Mouse (Mus musculus) liver, embryonic 14.5 days (tissue): ENCODE measurements around the gene Helz2.
"Not testable (repeated sequence)": the region's sequence is repeated elsewhere in the genome, so short reads cannot be mapped to it uniquely, and the experiment has no call there.

Experiments used
- CTCF ChIP-seq: IDR thresholded peaks from 2 replicates; pipeline ENCODE4 v1.5.1; 2016; ENCODE audit warnings: antibody characterized with exemption, low read depth, control low read depth
- EP300 ChIP-seq: IDR thresholded peaks from 2 replicates; pipeline ENCODE4 v1.6.1; 2016; ENCODE audit warnings: antibody characterized with exemption, low read depth

DNA sequence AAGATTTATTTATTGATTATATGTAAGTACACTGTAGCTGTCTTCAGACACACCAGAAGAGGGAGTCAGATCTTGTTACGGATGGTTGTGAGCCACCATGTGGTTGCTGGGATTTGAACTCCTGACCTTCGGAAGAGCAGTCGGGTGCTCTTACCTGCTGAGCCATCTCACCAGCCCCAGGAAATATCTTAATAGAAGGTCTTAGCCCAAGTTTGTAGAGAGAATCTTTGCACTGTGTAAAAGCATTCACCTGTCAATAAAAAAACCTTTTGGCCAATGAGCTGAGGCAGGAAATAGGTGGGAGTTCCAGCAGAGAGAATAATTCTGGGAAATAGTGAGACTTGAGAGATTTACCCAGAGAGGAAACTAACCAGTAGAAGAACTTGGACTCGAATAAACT, 50.4 kb downstream of the Helz2 start:
- TF ChIP-seq CTCF, EP300: not testable (repeated sequence)
